Mouse (Mus musculus): ENCODE data around the gene Kcnh7. TPM values are rescaled to one million over a fixed set of nuclear protein-coding genes. Genes with fewer than 3 reads are reported as not detected.

The Kcnh7 gene
- polyA plus RNA-seq, 1 experiment, result not detected

DNA sequence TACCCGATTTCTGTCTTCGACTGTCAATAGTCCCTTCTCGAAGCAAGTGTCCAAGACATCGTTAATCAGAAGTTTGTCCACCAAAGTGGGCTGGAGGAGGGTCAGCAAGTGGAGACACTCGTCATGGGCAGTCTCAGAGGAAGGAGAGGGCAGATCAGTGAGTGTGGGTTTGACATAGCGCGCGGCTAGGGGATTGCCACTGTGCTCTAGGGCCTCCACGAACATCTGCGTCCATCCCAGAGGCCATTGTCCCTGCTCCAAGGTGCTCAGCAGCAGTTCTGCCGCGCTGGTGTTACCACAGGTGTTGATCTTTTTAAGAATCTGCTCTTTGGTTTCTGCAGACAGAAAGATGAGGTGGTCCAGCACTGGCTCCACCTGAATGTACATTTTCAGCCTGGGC lies 538.6 kb downstream of the Kcnh7 start:
- Histone ChIP-seq H3K79me2 (ENCODE audit: control insufficient read depth, insufficient read depth) (no peaks in the 10 kb centered on the region), H3K27me3 (ENCODE audit: control insufficient read depth, insufficient read depth, insufficient read length) (no peaks in the 10 kb centered on the region), H3K79me3 (ENCODE audit: low read depth) (no peaks in the 10 kb centered on the region), H3K4me3 (ENCODE audit: insufficient read depth, poor library complexity, severe bottlenecking) (no peak overlapping the region), H3K36me3 (ENCODE audit: control insufficient read depth, insufficient read depth) (no peaks in the 10 kb centered on the region), H3ac (ENCODE audit: control insufficient read depth, insufficient read length, low read depth) (no peak overlapping the region)
- TF ChIP-seq MAX (IDR thresholded peaks at IDR 0.05) (no peak), MYOD1 (IDR thresholded peaks at IDR 0.05; ENCODE audit: control insufficient read depth, insufficient read length, low read depth) (no peak), MYOG (IDR thresholded peaks at IDR 0.05; ENCODE audit: control insufficient read depth, extremely low read depth, insufficient read length) (no peak), USF1 (IDR thresholded peaks at IDR 0.05; ENCODE audit: low read depth) (no peak), FOSL1 (IDR thresholded peaks at IDR 0.05; ENCODE audit: insufficient read depth, low read length, poor library complexity, severe bottlenecking) (no peak), CEBPB (IDR thresholded peaks at IDR 0.05; ENCODE audit: low read depth) (no peak), CTCF (IDR thresholded peaks at IDR 0.05; ENCODE audit: control insufficient read depth, insufficient read depth, insufficient read length) (no peak)

- Histone ChIP-seq H3ac (ENCODE audit: control insufficient read depth, insufficient read length, low read depth) (no peak overlapping the region), H3K36me3 (ENCODE audit: control insufficient read depth, insufficient read depth) (no peaks in the 10 kb centered on the region)
Observed at GRCm38 (mm10) chr2:62644891-62645290, 539.2 kb downstream of the Kcnh7 start.

More at GRCm38 (mm10) chr2:62644891-62645290, 539.2 kb downstream of the Kcnh7 start:
- Histone ChIP-seq H3K27me3 (ENCODE audit: control insufficient read depth, insufficient read depth, insufficient read length) (no peaks in the 10 kb centered on the region), H3K79me3 (ENCODE audit: low read depth) (no peaks in the 10 kb centered on the region), H3K79me2 (ENCODE audit: control insufficient read depth, insufficient read depth) (no peaks in the 10 kb centered on the region), H3K4me3 (ENCODE audit: insufficient read depth, poor library complexity, severe bottlenecking) (no peak overlapping the region)
- TF ChIP-seq MYOG (IDR thresholded peaks at IDR 0.05; ENCODE audit: control insufficient read depth, extremely low read depth, insufficient read length) (no peak), USF1 (IDR thresholded peaks at IDR 0.05; ENCODE audit: low read depth) (no peak), CEBPB (IDR thresholded peaks at IDR 0.05; ENCODE audit: low read depth) (no peak), MYOD1 (IDR thresholded peaks at IDR 0.05; ENCODE audit: control insufficient read depth, insufficient read length, low read depth) (no peak), CTCF (IDR thresholded peaks at IDR 0.05; ENCODE audit: control insufficient read depth, insufficient read depth, insufficient read length) (no peak), MAX (IDR thresholded peaks at IDR 0.05) (no peak), FOSL1 (IDR thresholded peaks at IDR 0.05; ENCODE audit: insufficient read depth, low read length, poor library complexity, severe bottlenecking) (no peak)

Data from C2C12 (cell line).